Mouse (Mus musculus): ENCODE data around the gene Tmem255b.

DNA sequence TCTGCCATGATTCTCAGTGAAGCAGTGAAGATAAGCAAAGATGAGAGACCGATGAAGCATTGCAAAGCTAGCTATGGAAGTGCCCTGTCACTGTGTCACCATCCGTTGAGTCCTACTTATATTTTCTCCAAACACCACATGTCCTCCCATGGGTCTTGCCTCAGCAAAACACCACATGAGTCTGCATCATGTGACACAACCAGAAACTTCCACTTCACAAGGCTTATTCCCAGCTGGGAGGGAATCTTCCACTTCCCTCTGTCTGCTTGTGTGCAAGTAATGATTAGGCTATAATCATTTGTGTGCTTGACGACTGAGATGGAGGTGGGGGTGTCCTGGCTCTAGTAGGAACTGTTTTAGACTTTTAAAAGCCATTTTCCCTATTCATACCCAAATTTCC, 66.2 kb downstream of the Tmem255b start:
- TF ChIP-seq CTCF (IDR thresholded peaks at IDR 0.05; ENCODE audit: extremely low read depth, insufficient read length, insufficient replicate concordance, low read depth, low read length) (no peak), POLR2A (IDR thresholded peaks at IDR 0.05; ENCODE audit: low read depth, low read length) (no peak)

Measured in small intestine, adult 2 months (tissue).